Mouse (Mus musculus) C2C12 (cell line): ENCODE measurements around the gene Tmem82. TPM values are rescaled to one million over a fixed set of nuclear protein-coding genes. Genes with fewer than 3 reads are reported as not detected.

Experiments
- H3K27me3 ChIP-seq: one replicate; pipeline ENCODE4 v1.6.1; 2011; ENCODE audit not compliant: control insufficient read depth, insufficient read depth, insufficient read length
- H3K36me3 ChIP-seq: one replicate; pipeline ENCODE4 v1.6.1; 2011; ENCODE audit not compliant: control insufficient read depth, insufficient read depth
- H3K4me3 ChIP-seq: one replicate; pipeline ENCODE4 v1.5.1; 2011; ENCODE audit warnings: mild to moderate bottlenecking, control low read depth; ENCODE audit not compliant: poor library complexity, insufficient read depth, severe bottlenecking
- H3K79me2 ChIP-seq: one replicate; pipeline ENCODE4 v1.6.1; 2011; ENCODE audit not compliant: control insufficient read depth, insufficient read depth
- H3K79me3 ChIP-seq: one replicate; pipeline ENCODE4 v1.6.1; 2011; ENCODE audit warnings: low read depth, control low read depth
- H3ac ChIP-seq: one replicate; pipeline ENCODE3; 2011; ENCODE audit warnings: low read depth; ENCODE audit not compliant: control insufficient read depth, insufficient read length
- CEBPB ChIP-seq: IDR thresholded peaks from one replicate; pipeline ENCODE4 v1.6.1; 2011; ENCODE audit warnings: low read depth, mild to moderate bottlenecking, control low read depth, moderate library complexity
- CTCF ChIP-seq: IDR thresholded peaks from one replicate; pipeline ENCODE4 v1.5.1; 2011; ENCODE audit not compliant: control insufficient read depth, insufficient read depth, insufficient read length
- FOSL1 ChIP-seq: IDR thresholded peaks from one replicate; pipeline ENCODE4 v1.8.0; 2011; ENCODE audit warnings: mild to moderate bottlenecking, low read length; ENCODE audit not compliant: poor library complexity, insufficient read depth, severe bottlenecking
- MAX ChIP-seq: IDR thresholded peaks from one replicate; pipeline ENCODE4 v1.6.1; 2011; ENCODE audit warnings: mild to moderate bottlenecking, control low read depth
- MYOD1 ChIP-seq: IDR thresholded peaks from one replicate; pipeline ENCODE4 v1.6.1; 2011; ENCODE audit warnings: low read depth; ENCODE audit not compliant: control insufficient read depth, insufficient read length
- MYOG ChIP-seq: IDR thresholded peaks from one replicate; pipeline ENCODE4 v1.6.1; 2011; ENCODE audit not compliant: control insufficient read depth, insufficient read length; ENCODE audit errors: extremely low read depth
- USF1 ChIP-seq: IDR thresholded peaks from one replicate; pipeline ENCODE4 v1.6.1; 2011; ENCODE audit warnings: low read depth, mild to moderate bottlenecking, control low read depth, moderate library complexity
- polyA plus RNA-seq: library from polyadenylated mRNA; unstranded; fragments of >200 nt; fragmentation: generic; extraction: Trizol; gene quantifications from one replicate; pipeline ENCODE4 v1.2.1, GENCODE M21; 2012; ENCODE audit warnings: missing spikeins

Gene Tmem82
- polyA plus RNA-seq, 1 experiment, result not detected

DNA sequence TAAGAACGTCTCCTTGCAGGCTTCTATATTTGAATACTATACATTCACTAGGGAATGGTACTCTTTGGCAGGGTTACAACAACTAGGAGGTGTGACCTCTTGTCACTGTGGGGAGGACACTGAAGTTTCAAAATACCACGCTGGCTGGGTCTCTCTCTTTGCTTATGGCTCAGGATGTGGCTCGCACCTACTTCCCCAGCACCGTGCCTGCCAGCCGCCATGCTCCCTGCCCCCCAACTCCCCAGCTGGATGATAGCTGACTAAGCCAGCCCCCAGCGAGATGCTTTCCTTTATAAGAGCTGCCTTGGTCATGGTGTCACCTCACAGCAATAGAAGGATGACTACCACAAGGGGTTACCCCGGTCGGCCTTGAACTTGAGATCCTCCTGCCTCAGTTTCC, 34.6 kb upstream of the Tmem82 start:
- Histone ChIP-seq H3K4me3 (no peak overlapping the region), H3K27me3 (no peaks in the 10 kb centered on the region), H3K79me3 (peaks cover 4% of the 10 kb centered on the region), H3K36me3 (peaks cover 5% of the 10 kb centered on the region), H3ac (no peak overlapping the region), H3K79me2 (peaks cover 8% of the 10 kb centered on the region)
- TF ChIP-seq MAX (no peak), CEBPB (no peak), FOSL1 (no peak), MYOG (no peak), CTCF (no peak), USF1 (no peak), MYOD1 (no peak)

- Histone ChIP-seq H3K27me3 (no peaks in the 10 kb centered on the region), H3K36me3 (peaks cover 5% of the 10 kb centered on the region), H3ac (no peak overlapping the region), H3K79me2 (peaks cover 8% of the 10 kb centered on the region), H3K79me3 (peaks cover 4% of the 10 kb centered on the region), H3K4me3 (no peak overlapping the region)
- TF ChIP-seq CEBPB (no peak), MYOG (no peak), MYOD1 (no peak), CTCF (no peak), MAX (no peak), USF1 (no peak), FOSL1 (no peak)
Observed at GRCm38 (mm10) chr4:141651944-141652343, 33.5 kb upstream of the Tmem82 start.

DNA sequence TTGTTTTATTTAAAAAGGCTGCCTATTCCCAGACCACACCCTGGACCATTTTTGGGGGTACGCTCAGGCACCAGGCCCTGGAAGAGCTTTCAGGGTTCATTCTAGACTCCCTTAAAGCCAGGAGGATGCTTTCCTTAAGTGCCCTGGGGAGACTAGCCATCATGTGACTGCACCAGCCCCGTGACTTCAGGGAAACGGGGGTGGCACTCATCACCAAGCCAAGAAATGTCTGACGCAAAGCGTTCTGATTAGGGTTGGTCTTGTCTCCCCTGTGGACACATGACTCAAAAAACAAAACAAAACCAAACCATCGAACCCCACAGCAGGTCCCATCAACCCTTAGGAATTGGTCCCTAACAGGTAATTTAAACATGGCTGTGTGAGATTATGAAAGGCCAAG, 32.9 kb upstream of the Tmem82 start:
- peaks cover 8% of the 10 kb centered on the region for H3K79me2 ChIP-seq
- peaks cover 6% of the 10 kb centered on the region for H3K79me3 ChIP-seq
- H3K4me3 ChIP-seq, result no peak overlapping the region
- H3K36me3 ChIP-seq, result peaks cover 5% of the 10 kb centered on the region
- H3K27me3 ChIP-seq, result no peaks in the 10 kb centered on the region
- H3ac ChIP-seq, result no peak overlapping the region
- no peak for TF ChIP-seq CEBPB

- peaks cover 6% of the 10 kb centered on the region for H3K79me3 ChIP-seq
- TF ChIP-seq MYOG, result no peak
- TF ChIP-seq CEBPB, result no peak
- no peak for TF ChIP-seq MYOD1
- TF ChIP-seq FOSL1, result no peak
- TF ChIP-seq USF1, result no peak
- TF ChIP-seq MAX, result no peak
- no peak for TF ChIP-seq CTCF
- no peak overlapping the region for H3ac ChIP-seq
- H3K4me3 ChIP-seq, result no peak overlapping the region
- peaks cover 5% of the 10 kb centered on the region for H3K36me3 ChIP-seq
- no peaks in the 10 kb centered on the region for H3K27me3 ChIP-seq
- H3K79me2 ChIP-seq, result peaks cover 8% of the 10 kb centered on the region
Observed at GRCm38 (mm10) chr4:141649244-141649643, 30.8 kb upstream of the Tmem82 start.

DNA sequence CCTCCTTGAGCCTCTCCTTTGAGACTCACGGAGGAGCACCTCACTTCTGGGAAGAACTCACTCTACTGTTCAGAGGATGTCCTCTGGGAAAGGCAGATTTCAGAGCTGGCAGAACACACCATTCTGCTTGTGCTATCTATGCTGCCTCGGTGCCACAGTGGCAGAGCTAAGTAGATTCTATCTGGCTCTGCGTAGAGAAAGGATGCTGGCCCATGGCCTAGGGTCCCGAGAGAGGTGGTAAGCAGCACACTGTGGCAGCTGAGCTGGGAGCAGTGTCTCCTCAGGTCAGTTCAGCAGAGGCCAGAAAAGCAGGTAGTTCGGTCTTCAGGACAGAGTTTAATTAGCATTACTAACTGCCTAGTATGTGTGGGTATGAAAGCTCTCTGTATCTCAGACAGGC, 29.8 kb upstream of the Tmem82 start:
- no peaks in the 10 kb centered on the region for H3K27me3 ChIP-seq
- TF ChIP-seq CTCF (no peak), MAX (no peak), FOSL1 (no peak), MYOD1 (no peak), USF1 (no peak), CEBPB (no peak), MYOG (no peak)
- peaks cover 8% of the 10 kb centered on the region for H3K79me2 ChIP-seq
- no peak overlapping the region for H3ac ChIP-seq
- peaks cover 6% of the 10 kb centered on the region for H3K79me3 ChIP-seq
- peaks cover 5% of the 10 kb centered on the region for H3K36me3 ChIP-seq
- no peak overlapping the region for H3K4me3 ChIP-seq

- Histone ChIP-seq H3ac (no peak overlapping the region), H3K36me3 (peaks cover 5% of the 10 kb centered on the region)
- TF ChIP-seq FOSL1 (no peak), USF1 (no peak), MAX (no peak), CEBPB (no peak), MYOG (no peak), MYOD1 (no peak), CTCF (no peak)
Observed at GRCm38 (mm10) chr4:141647187-141647586, 28.8 kb upstream of the Tmem82 start.

More at GRCm38 (mm10) chr4:141647187-141647586, 28.8 kb upstream of the Tmem82 start:
- H3K79me3 ChIP-seq, result peaks cover 6% of the 10 kb centered on the region
- H3K79me2 ChIP-seq, result peaks cover 8% of the 10 kb centered on the region
- H3K4me3 ChIP-seq, result no peak overlapping the region
- no peaks in the 10 kb centered on the region for H3K27me3 ChIP-seq
